In genomic region chr2:7792456-7793145, GRCm38 (mm10) we compare ENCODE assay signal across 16 mouse cellular contexts.
DNase-seq lines count a peak whose midpoint lies in the region; ATAC-seq and TF ChIP-seq lines count a peak whose summit lies in the region.
"Had no signal": no experiment of that assay in that cellular context is flagged by ENCODE, and none has a peak within 500 bp of the region (broad histone marks: within the 10 kb centered on the region; RNA-seq: fewer than 3 reads in every experiment).

No protein-coding gene starts in this region.

- no peak overlapping the region for H3K27ac ChIP-seq in kidney, embryonic 14.5 days (ENCODE audit: low read depth, low read length)
- no peak overlapping the region for H3K27ac ChIP-seq in lung, embryonic 16.5 days (ENCODE audit: low read length)
- no peak overlapping the region for H3K27ac ChIP-seq in stomach, embryonic 16.5 days (ENCODE audit: low read length)
- H3K27ac ChIP-seq: hindbrain, embryonic 10.5 days; limb, embryonic 10.5 days; liver, embryonic 13.5 days had no signal

- H3K9me3 ChIP-seq in kidney, embryonic 14.5 days (ENCODE audit: control insufficient read depth, low read length), result no peaks in the 10 kb centered on the region
- H3K9me3 ChIP-seq in lung, embryonic 16.5 days (ENCODE audit: control insufficient read depth, low read length), result no peaks in the 10 kb centered on the region
- no peaks in the 10 kb centered on the region for H3K9me3 ChIP-seq in stomach, embryonic 16.5 days (replicated peaks; ENCODE audit: control insufficient read depth, low read length)
- H3K9me3 ChIP-seq: limb, embryonic 10.5 days; liver, embryonic 13.5 days had no signal

- no peak for TF ChIP-seq CTCF in lung, adult 2 months (IDR thresholded peaks at IDR 0.05; ENCODE audit: insufficient read depth, low read length)

- H3K9ac ChIP-seq in kidney, embryonic 14.5 days (ENCODE audit: low read depth, low read length), result no peak overlapping the region
- H3K9ac ChIP-seq in lung, embryonic 16.5 days (ENCODE audit: low read length), result no peak overlapping the region
- no peak overlapping the region for H3K9ac ChIP-seq in stomach, embryonic 16.5 days (ENCODE audit: low read length)
- H3K9ac ChIP-seq: liver, embryonic 13.5 days had no signal

- H3K4me1 ChIP-seq in kidney, embryonic 14.5 days (ENCODE audit: control insufficient read depth, insufficient read depth, low read length), result no peaks in the 10 kb centered on the region
- no peaks in the 10 kb centered on the region for H3K4me1 ChIP-seq in lung, adult 2 months (ENCODE audit: control insufficient read depth, insufficient read depth, low read length)
- H3K4me1 ChIP-seq in lung, embryonic 16.5 days (replicated peaks; ENCODE audit: control insufficient read depth, insufficient read depth, low read length), result no peaks in the 10 kb centered on the region
- H3K4me1 ChIP-seq in stomach, embryonic 16.5 days (ENCODE audit: control insufficient read depth, insufficient read depth, low read length), result no peaks in the 10 kb centered on the region
- H3K4me1 ChIP-seq: hindbrain, embryonic 10.5 days; limb, embryonic 10.5 days; liver, embryonic 13.5 days had no signal

- 65% methylated on average over 2 of the region's 2 CpGs for WGBS in kidney, embryonic 14.5 days
- WGBS in lung, adult 2 months, result 67% methylated on average over 2 of the region's 2 CpGs
- WGBS in lung, embryonic 16.5 days, result 48% methylated on average over 2 of the region's 2 CpGs
- 54% methylated on average over 2 of the region's 2 CpGs for WGBS in stomach, embryonic 16.5 days

- no peaks in the 10 kb centered on the region for H3K27me3 ChIP-seq in kidney, embryonic 14.5 days (ENCODE audit: control insufficient read depth, insufficient read depth, low read length)
- no peaks in the 10 kb centered on the region for H3K27me3 ChIP-seq in lung, embryonic 16.5 days (ENCODE audit: control insufficient read depth, insufficient read depth, low read depth, low read length)
- H3K27me3 ChIP-seq in stomach, embryonic 16.5 days (ENCODE audit: control insufficient read depth, insufficient read depth, low read length), result no peaks in the 10 kb centered on the region
- H3K27me3 ChIP-seq: liver, embryonic 13.5 days had no signal

- no peaks in the 10 kb centered on the region for H3K36me3 ChIP-seq in kidney, embryonic 14.5 days (ENCODE audit: control insufficient read depth, insufficient read depth, low read length)
- no peaks in the 10 kb centered on the region for H3K36me3 ChIP-seq in lung, embryonic 16.5 days (ENCODE audit: control insufficient read depth, insufficient read depth, low read length)
- H3K36me3 ChIP-seq in stomach, embryonic 16.5 days (ENCODE audit: control insufficient read depth, insufficient read depth, low read length), result no peaks in the 10 kb centered on the region
- H3K36me3 ChIP-seq: G1E; hindbrain, embryonic 10.5 days; limb, embryonic 10.5 days; liver, embryonic 13.5 days had no signal

- no peak overlapping the region for H3K4me2 ChIP-seq in kidney, embryonic 14.5 days (replicated peaks; ENCODE audit: low read depth, low read length)
- no peak overlapping the region for H3K4me2 ChIP-seq in lung, embryonic 16.5 days (ENCODE audit: low read depth, low read length)
- no peak overlapping the region for H3K4me2 ChIP-seq in stomach, embryonic 16.5 days (ENCODE audit: low read depth, low read length)
- H3K4me2 ChIP-seq: liver, embryonic 13.5 days had no signal

- H3K4me3 ChIP-seq in kidney, embryonic 14.5 days (ENCODE audit: low read length), result no peak overlapping the region
- no peak overlapping the region for H3K4me3 ChIP-seq in lung, adult 2 months (replicated peaks; ENCODE audit: extremely low read depth, low read depth, low read length)
- H3K4me3 ChIP-seq in lung, embryonic 16.5 days (ENCODE audit: low read length), result no peak overlapping the region
- no peak overlapping the region for H3K4me3 ChIP-seq in stomach, embryonic 16.5 days (replicated peaks; ENCODE audit: low read length)
- H3K4me3 ChIP-seq: hindbrain, embryonic 10.5 days; limb, embryonic 10.5 days; liver, embryonic 13.5 days had no signal

- no peak for DNase-seq in kidney, adult 8-10 months
- peak; percentile 5 to 31 for DNase-seq in lung, adult 18-20 months
- DNase-seq in lung, adult 2 months, result no peak
- no peak for DNase-seq in layer of hippocampus, adult 11-12 months (ENCODE audit: low spot score)
- DNase-seq: adrenal gland, adult 8-10 months; cerebellum, adult 9-11 months; layer of hippocampus, postnatal 36 days; liver, embryonic 13.5 days; right cerebral cortex, postnatal 14 days; thymus, adult 2 months had no signal

- peak; percentile 35; the same call in 1 of the 2 replicates for ATAC-seq in kidney, embryonic 14.5 days (ENCODE audit: low FRiP score, low TSS enrichment)
- peak; percentile 89 for ATAC-seq in lung, embryonic 16.5 days (ENCODE audit: low read depth)
- ATAC-seq in stomach, embryonic 16.5 days (ENCODE audit: insufficient read depth, low FRiP score), result peak; percentile 86; the same call in 1 of the 2 replicates

- no peak for TF ChIP-seq POLR2A in lung, adult 2 months (IDR thresholded peaks at IDR 0.05; ENCODE audit: borderline replicate concordance, extremely low read depth, low read depth, low read length)

Comparison
In these comparisons a context has a peak if more than half of its experiments do, and no peak if none do; other contexts are left out.
1. DNase-seq: peak in lung, adult 18-20 months (2 of 2); none in kidney, adult 8-10 months (0 of 2), lung, adult 2 months (single experiment) and layer of hippocampus, adult 11-12 months (single experiment).
2. ATAC-seq: peak in every context shown above with its lines; median percentile 89 in lung, embryonic 16.5 days; 86 in stomach, embryonic 16.5 days; 35 in kidney, embryonic 14.5 days.